Mouse (Mus musculus): ENCODE measurements around the gene Aph1b.
A peak's percentile ranks its signal among the peaks of the same experiment; 100 is the strongest.
"Not testable (repeated sequence)": the region's sequence is repeated elsewhere in the genome, so short reads cannot be mapped to it uniquely, and the experiment has no call there.

The Aph1b gene

DNA sequence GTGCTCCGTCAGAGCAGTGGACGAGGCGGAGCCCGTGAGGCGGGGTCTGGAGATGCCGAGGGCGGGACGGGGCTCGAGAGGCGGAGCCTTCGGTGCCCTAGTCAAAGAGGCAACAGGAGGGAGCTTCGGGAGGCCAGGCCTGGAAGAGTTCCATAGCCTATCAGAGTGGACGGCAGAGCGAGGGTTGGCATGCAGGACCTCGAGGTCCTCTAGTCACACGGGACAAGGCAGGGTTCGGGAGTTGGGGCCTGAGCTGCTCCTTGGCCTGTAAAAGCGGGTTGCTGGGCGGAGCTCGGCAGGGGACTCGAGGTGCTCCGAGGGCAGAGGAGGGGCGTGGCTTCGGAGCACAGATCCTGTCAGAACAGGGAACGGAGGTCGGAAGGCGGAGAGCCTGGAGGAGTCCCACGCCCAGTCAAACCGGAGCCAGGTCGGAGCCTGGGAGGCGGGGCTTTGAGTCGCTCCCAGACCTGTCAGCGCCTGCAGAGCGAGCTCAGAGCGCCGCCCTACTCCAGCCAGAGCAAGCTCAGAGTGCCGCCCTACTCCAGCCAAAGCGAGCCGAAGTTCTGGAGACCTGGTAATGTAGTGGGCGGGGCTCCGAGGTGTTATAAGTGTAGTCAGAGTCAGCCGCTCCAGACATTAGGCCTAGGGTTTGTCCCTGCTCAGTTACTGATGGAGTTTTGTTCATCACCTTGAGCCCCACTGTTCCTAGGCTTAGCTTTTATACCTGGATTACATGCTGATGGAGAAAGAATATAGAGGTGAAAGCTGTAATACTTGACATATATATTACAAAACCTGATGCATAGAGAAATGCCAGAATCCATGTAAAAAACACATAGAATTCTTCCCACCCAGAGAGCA lies at the start of gene Aph1b:
Gene Aph1b (minus strand): TSS at position 27 of the 861 bp plus-strand sequence.
- DNase-seq (ENCODE audit: low spot score) = peak; percentile 98

DNA sequence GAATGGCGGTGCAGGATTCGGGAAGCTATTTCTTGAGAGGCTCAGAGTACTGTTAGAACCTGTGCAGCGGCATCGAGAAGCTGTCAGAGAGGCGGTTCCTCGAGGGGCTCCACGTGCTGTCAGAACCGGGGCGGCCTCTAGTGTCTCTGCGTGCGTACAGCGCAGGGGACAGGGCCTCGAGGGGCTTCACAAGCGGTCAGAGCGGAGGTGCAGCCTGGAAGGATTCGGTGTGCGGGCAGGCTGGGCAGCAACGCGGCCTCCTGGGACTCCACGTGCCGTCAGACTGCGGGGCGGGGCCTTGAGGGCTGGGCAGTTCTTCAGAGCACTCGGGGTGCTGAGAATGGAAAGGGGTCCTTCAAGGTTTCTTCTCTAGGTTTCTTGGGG lies 39.8 kb upstream of the Aph1b start:
- DNase-seq (ENCODE audit: low spot score) = no peak

DNA sequence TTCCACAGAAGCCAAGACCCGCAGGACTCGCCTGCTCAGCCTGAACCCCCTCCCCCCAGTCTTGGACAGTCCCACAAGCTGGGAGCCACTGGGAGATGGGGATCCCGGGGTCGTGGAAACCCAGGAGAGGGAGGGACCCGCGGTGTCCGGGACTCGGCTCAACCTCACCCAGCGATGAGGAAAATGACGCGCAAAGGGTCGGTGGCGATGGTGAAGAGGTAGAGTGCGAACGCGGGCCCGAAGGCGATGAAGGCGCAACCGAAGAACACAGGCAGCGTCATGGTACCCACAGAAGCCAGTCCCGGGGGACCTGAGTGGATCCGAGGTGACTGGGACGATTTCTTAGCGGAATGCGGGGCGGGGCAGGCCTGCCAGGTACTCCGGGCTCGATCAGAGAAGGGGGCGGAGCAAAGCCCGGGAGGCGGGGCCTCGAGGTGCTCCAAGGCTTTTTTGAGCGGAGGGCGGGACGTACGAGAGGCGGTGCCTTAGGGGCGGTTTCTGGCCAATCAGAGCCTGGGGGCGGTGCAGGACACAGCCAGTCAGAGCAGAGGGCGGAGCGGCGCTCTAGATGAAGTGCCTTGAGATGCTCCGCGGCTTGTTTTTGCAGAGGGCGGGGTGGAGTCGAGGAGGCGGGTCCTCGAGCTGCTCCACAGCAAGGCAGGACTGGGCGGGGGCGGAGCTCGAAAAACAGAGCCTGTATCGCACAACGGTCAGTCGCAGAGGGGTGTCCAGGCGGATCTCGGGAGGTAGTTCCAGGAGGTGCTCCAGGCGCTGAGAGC lies 39.2 kb upstream of the Aph1b start, which contains the start of gene Aph1c:
Gene Aph1c (minus strand): TSS at position 409 of the 779 bp plus-strand sequence.
- peak; percentile 99 for DNase-seq (ENCODE audit: low spot score)

DNA sequence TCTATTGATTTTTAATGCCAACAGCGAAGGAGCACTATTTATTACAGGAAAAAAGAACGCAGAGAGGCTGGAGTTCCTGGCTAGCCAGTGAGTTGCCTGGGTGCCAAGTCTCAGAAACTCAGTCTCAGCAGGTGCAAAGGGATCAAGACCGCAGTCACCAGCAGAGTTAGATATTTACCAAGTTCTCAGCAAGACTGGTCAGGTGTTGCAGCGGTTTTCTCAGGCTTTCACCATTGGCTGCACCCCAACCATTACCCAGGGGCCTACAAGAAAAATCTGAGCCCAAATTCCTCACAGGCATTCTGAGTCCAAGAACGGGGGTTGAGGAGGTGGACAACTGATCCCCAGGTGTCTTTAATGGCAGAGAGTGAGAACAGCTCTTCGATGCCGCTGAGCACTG lies 38.6 kb upstream of the Aph1b start:
- DNase-seq (ENCODE audit: low spot score) = peak; percentile 21

DNA sequence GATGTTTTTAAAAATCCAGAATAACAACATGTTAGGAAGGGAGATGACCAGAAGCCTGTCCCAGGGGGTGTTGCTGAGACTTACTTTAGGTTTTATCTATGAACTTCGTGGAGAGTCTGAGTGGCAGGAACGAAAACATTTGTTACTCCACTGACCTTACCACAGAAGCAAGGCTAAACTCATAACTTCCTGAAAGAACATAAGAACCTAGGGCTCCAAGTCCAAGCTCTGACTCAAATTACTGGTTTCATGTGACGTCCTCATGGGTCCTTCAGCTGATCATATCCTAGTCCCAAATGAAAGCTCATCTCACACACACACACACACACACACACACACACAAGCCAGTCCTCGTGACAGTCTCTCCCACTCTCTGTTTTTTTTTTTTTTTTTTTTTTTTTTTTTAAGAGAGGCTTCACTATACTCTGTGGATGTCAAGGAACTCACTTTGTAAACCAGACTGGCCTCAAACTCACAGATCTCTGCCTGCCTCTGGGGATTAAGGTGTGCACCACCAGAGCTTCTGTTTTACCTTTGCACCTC lies 37.1 kb upstream of the Aph1b start:
- DNase-seq (ENCODE audit: low spot score) = peak; percentile 26

DNA sequence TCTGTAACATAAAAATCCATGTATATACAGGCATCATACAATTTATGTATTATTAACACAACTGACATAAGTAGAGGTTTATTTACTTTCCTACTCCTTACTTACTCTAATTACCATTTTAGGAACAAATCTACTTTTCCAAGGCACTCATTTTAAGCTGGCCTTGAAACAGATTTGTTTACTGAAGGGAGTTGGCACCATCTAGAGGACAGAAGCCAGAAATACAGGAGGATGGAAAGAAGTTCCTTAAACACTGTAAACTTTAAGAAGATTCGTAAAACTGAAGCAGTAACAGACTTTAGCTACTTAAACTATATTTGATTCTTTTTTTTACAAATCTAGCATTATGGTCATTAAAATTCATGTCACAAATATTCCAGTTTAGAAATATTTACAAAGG lies 30.7 kb upstream of the Aph1b start:
- DNase-seq (ENCODE audit: low spot score) = peak; percentile 55

DNA sequence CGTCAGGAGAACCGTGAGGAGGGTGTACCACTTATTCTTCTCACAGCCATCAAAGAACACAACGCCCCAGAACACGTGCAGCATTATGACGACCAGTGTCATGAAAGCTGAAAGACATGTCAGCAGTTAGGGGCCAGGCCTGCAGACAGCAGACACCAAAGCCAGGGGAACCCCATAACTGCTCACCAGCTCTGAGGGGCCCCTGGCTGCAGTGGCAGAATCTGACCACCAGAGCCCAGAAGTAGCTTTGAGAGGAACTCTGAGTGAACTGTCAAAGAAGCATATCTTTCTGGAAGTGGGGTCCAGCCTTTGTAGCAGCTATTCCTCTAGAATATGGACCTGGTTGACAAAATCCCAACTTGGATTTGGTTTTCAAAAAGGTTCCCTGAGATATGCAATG lies 27.0 kb upstream of the Aph1b start:
- DNase-seq (ENCODE audit: low spot score) = not testable (repeated sequence)

DNA sequence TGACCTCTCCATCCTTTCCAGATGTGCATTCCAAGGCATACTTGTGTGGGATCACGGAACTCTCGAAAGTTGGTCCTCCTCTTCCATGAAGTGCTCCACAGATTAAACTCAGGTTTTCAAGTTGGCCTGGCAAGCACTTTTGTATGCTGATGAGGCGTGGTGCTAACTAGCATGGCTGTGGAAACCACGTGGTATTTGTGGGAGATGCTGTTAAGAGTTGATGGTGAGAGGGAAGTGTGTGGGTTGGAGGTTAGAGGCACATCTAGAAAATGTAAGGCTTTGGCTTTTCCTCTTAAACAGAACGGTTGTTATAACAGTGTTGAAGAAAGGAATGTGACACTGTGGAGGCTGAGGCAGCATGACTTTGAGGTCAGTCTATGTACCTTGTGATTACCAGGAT lies 25.7 kb upstream of the Aph1b start:
- DNase-seq (ENCODE audit: low spot score) = no peak

DNA sequence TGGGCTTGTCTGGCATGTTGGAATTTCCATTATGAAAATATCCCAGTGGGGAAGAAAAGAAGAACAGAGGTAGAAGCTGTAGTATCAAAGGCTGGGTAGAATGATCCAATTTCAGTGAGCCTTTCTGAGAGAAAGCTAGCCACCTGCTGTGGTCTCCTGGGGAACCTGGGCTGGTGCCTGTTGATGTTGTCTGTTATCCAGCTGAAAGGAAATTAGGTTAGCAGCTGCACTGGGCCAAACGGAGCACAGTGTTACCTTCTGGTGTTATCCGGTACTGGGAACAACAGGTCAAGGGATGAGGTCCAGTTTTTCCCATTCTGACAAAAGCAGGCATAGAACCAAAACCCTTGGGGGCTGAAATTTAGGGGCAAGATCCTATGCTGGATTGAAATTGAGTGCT lies 18.1 kb upstream of the Aph1b start:
- no peak for DNase-seq (ENCODE audit: low spot score)

DNA sequence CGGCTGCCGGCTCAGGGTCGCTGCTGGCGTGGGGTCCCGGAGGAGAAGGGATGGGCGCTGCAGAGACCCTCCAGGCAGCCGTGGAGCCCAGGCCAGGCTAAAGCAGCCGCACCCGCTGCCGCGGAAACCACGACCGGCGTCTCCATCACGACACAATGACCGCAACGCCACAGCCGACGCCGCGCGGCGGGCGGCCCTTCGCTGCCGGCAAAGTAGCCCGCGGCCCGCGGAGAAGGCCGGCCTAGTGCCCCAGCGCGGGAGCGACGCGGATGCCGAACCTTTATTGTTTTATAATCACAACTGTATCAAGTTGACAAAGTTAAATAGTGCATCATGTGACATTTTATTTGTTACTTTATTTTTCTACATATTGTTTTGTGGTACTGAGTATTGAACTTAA lies 10.7 kb upstream of the Aph1b start:
- not testable (repeated sequence) for DNase-seq (ENCODE audit: low spot score)

DNA sequence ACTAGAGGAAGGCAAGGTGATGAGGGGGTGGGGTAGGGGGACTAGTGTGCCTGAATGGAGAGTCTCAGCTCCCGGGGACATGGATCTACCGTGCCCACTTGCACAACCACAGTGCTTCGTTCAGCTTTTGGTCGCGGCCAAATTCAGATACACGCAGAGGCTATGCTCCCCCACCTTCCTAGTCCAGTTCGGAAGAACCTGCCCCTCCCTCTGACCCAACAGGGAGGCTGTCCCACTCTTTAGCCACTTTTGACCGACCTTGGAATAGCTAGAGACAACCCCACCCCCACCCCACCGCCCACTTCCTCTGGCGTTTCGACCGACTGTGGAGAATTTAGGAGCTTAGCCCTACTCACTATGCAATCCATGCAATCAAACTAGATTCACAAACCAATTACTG lies 6.7 kb upstream of the Aph1b start:
- no peak for DNase-seq (ENCODE audit: low spot score)

DNA sequence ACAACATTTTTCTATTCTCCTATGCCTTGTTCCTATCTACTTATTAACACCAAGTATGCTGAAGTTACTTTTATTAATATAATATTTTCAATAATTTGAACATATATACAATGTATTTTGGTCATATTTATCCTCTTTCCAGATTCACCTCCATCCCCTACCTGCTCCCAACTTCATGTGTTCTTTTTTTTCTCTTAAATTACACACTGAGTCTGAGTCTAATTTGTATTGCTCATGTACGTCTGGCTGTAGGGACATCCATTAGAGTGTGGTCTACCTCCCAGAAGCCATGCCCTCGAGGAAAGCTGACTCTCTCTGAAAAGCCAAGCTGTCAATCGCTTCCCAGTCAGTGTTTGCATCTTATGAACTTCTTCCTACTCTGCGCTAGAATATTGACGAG lies 1.4 kb upstream of the Aph1b start, which contains the start of gene Gm10647:
Gene Gm10647 (plus strand): TSS at position 301 of the 400 bp plus-strand sequence.
- no peak for DNase-seq (ENCODE audit: low spot score)

DNA sequence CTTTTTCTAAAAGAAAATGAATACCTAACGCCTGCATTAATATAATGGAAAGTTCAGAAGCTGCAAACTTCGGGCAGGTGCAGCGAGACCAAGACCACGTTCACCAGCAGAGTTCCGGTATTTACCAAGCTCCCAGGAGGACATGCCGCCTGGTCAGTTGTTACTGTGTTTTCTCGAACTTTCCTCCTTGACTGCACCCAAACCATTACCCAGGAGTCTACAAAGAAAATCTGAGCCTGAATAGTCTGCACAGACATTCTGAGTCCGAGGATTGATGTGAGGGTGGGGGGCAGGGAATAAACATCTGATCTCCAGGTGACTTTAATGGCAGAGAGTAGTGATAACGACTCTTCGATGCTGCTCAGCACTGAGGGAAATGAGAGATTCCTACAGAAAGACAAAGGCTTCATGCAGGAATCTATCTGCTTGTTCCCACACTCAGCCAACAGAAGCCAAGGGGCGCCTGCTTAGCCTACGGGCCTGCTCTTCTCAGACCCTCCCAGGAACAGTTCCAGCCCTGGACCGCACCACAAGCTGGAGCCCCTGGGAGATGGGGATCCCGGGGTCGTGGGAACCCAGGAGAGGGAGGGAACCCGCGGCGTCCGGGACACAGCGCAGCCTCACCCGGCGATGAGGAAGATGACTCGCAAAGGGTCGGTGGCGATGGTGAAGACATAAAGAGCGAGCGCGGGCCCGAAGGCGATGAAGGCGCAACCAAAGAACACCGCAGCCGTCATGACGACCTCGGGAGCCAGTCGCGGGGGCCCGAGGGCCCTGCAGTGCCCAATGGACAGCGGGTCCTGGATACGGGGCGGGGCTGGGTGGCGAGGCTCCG lies 444 bp downstream of the Aph1b start:
- peak; percentile 6 for DNase-seq (ENCODE audit: low spot score)

DNA sequence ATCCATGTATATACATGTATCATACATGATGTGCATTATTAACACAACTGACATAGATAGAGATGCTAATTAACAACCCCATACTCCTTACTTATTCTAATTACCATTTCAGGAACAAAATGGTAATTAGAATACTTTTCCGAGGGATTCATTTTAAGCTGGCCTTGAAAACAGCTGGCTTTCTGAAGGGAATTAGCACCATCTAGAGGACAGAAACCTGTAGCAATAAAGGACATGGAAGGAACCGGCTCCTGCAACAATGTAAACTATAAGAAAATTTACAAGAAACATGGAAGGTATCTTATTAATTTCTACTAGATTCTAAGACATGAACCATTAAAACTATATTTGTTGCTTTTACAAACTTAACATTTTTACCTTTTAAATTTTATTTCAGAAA lies 7.5 kb downstream of the Aph1b start:
- peak; percentile 43 for DNase-seq (ENCODE audit: low spot score)

DNA sequence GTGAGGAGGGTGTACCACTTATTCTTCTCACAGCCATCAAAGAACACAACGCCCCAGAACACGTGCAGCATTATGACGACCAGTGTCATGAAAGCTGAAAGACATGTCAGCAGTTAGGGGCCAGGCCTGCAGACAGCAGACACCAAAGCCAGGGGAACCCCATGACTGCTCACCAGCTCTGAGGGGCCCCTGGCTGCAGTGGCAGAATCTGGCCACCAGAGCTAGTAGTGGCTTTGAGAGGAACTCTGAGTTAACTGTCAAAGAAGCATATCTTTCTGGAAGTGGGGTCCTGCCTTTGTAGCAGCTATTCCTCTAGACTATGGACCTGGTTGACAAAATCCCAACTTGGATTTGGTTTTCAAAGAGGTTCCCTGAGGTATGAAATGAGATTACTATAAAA lies 10.7 kb downstream of the Aph1b start:
- not testable (repeated sequence) for DNase-seq (ENCODE audit: low spot score)

DNA sequence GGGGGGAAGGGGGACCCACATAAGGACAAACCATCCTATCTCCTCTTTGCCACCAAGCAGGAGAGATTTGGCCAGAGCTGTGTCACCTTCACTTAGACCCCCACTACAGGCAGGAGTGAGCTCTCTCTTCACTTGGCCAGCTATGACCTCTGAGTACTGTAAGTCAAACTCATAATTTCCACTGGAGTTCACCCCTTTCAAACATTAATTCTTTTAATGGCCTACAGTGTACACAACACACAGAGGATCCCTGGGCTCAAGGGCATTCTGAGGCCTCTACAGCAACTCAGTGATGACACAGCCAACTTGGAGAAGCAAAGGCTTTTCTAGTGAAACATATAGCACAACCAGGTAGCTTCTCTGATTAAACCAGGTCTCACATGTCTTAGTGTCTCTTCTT lies 24.6 kb downstream of the Aph1b start:
- DNase-seq (ENCODE audit: low spot score) = no peak

DNA sequence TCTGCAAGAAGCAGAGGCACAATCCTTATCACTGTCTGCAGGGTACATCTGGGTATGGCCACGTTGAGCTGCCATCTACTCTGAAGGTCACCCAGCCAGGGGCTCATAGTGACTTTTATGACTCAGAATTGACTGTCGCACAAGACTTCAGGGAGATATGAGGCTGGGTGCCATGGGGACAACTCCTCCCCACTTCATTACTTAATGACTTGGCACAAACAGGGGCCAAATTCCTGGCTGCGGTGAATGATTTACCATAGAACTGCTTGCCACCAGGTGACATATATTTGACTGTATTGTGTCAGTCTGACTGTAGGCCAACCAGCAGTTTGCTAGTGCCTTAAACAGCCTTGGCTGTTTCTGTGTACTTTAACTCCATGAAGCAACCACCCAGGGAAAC lies 26.0 kb downstream of the Aph1b start:
- peak; percentile 22 for DNase-seq (ENCODE audit: low spot score)

DNA sequence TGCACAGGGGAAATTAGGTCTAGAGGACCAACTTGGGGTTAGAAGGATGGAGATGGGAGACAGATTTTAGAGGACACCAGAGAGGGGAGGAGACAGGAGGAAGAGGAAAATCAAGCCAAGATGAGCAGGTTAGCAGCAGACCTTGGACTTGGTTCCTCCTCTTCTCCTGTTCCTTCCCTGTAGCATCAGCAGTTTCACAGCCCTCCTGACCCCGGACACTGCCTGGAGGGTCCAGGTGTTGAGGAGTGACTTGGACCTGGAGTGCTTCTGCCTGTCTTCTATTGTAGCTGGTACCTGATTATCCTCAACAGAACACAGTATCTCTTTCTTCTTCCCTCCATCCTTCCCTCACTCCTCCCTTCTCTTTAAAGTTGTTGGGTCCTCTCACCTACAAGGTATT lies 26.6 kb downstream of the Aph1b start:
- no peak for DNase-seq (ENCODE audit: low spot score)

DNA sequence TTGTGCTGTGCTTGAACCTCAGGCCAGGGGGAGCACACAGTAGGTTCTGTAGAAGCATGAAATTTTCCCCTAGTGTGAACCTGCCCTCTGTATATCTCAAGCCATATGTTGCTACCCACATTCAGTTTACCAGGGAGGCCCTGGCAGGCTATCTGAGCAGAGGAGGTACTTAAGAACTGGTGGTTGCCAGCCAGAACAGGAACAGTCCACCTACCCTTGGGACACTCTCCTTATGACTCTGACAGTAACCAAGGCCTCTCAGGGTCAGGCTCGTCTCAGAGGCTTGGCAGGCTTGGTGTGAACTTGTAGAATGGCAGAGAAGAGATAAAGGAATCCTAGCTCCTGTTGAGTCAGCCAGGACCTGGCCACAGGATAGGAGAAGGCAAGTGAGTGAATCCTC lies 34.3 kb downstream of the Aph1b start:
- DNase-seq (ENCODE audit: low spot score) = no peak

DNA sequence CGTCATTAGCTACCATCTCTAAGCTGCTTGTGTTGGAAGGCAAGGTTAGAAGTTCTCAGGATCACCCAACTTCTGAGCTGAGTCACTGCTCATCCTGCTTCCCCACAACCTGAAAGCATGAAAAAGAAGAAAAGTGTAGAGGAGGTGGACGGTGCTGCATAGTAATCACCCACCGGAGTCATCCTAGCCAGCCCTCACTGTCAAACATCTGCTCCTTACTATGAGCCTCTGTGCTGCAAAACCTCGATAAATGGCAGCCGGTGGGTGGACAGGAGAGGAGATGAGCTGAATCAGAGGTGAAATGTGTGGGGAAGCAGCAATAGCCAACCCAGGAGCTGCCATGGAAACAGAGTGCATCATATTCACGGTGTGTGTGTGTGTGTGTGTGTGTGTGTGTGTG lies 42.4 kb downstream of the Aph1b start:
- DNase-seq (ENCODE audit: low spot score) = no peak

DNA sequence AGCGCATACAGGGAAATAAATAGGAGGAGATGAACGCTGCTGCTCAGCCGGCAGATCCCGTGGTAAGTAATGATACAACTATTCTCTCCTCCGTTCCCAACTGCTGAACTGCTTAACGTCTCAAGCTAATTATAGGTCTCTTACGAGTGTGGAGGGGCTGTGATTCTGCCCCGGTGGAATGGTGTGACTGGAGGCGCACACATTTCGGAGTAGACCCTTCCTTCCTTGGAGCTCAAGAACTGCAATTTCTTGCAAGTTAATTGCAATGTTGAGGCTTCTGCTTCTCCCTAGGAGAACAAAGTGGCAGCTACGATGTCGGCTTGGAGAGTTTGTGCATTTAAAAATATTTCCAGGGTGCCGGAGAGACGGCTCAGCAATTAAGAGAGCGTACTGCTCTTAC lies 46.9 kb downstream of the Aph1b start:
- no peak for DNase-seq (ENCODE audit: low spot score)

DNA sequence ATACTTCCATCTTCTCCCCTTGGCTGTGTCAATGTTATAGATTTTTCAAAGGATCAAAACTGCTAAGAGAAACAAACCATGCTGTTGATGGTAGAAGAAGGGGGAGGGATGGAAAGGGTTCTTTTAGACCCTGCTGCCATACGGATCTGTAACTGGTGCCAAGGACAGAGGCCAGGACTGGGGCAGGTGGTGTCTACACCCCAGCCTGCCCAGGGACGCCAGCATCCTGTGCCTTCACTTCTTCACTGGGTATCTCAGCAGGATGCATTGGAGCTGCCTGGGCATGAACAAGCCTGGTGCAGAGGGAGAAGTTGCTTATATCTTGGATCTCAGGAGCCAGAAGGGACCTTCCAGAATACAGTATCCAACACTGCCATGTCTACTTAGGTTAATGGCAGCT lies 50.8 kb downstream of the Aph1b start:
- DNase-seq (ENCODE audit: low spot score) = no peak
